Mouse (Mus musculus): ENCODE measurements around the gene Ftl1.
"Not testable (repeated sequence)": the region's sequence is repeated elsewhere in the genome, so short reads cannot be mapped to it uniquely, and the experiment has no call there.

Gene Ftl1

DNA sequence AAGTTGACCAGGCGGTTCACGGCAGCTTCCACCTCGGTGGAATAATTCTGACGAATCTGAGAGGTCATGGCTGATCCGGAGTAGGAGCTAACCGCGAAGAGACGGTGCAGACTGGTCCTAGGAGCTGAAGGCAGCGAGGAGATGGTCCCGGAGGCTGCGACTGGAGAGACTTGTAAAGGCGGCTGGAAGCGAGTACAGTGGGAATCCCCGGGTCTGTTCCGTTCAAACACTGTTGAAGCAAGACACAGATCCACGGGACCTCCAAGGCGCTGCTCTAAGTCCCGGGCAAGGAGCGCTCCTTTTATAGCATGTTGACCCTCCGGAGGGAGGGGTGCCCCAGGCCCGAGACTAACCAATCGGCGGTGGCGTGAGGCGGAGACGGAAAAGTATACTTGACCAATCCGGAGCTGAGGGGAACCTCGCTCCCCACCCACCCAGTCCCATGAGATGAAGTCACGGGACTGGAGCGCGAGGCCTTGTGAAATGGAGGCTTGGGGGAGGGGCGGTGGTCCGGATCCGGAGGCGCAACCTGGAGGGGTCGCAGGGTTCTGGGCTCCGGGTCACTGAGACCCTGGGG lies at the start of gene Ftl1:
Gene Ftl1, minus strand, starts transcription at position 321 of the 577 bp plus-strand sequence.
- peak; percentile 97 for DNase-seq (ENCODE audit: low read depth)

DNA sequence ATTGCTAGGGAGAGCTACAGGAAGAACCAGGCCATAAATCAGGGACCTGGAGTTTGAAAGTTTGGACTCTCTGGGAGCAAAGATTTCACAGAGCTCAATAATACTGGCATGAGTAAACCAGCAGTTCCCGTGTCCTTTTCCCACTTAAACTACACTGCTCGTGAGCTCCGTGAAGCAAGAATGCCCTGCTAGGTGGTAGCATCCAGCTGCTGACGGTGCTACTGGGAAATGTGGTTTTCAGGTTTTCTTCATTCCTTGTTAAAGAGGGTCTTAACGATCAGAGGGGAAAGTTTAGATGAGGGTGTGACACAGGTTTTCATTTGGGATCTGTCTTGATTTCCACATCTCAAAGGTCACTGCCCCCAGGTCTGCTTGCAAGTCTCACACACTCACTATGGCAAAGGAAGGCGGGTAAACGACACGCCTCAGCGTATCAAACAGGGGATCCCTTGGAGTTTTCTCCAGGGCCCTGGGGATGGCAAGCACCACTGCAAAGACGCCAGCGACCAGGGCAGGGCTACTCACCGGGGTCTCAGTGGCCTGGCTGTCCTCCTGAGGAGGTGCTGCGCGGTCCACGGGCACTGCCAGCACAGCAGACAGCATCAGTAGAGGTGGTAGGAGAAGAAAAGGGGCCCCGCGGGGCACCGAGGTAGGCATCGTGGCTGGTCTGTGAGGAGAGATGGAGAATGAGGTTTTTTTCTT lies 49.6 kb upstream of the Ftl1 start:
- no peak for DNase-seq (ENCODE audit: low read depth)

DNA sequence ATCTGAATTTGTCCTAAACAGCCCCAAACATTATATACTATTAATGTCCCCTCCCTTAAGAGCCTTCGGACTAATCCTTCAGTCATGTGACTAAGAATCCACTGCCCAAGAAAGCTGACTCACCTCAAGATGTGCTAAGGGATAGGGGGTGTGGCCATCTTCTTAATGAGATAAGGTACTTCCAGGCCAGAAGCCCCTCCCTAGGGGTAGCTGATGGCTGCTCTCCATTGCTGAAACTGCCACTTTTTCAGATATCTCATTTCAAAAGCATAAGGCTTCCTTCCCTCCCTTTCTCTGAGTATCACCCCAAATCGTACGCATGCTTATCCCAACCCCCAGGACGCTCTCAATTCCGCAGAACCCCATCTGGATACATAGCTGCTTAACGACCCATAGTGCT lies 48.9 kb upstream of the Ftl1 start:
- peak; percentile 16 for DNase-seq (ENCODE audit: low read depth)

DNA sequence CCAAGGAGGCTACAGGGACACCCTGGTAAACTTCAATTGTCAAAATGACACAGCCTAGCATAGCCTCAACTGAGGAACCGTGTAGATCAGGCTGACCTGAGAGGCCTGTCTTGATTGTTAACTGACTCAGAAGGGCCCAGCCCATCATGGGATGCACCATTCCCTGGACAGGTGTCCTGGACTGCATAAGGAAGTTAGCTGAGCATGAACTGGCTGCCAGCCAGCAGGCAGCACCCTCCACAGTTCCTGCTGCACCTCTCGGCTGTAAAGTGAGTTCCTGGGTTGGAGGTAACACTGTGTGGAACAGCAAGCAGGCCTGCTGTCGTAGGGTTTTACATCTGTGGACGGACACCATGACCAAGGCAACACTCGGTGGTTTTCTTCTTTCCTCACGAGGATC lies 47.9 kb upstream of the Ftl1 start:
- DNase-seq (ENCODE audit: low read depth), result no peak

DNA sequence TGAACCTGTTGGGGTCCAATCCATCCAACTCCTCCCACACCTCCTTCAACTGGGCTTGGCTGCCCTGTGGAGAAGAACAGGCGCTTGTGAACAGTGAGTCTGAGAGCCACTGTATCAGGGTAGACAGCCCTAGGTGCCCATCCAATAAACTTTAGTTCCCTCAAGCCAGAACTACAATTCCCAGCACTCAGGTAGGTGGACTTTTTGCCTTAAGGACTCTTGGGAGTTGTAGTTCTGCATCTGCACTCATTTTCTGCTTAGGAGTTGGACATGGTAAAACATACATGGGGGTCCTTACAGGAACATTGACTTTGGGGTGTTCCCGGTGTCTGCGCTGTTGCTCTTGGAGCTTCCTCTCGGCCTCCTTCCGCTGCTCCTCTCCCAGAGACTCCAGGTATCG lies 38.7 kb upstream of the Ftl1 start:
- no peak for DNase-seq (ENCODE audit: low read depth)

DNA sequence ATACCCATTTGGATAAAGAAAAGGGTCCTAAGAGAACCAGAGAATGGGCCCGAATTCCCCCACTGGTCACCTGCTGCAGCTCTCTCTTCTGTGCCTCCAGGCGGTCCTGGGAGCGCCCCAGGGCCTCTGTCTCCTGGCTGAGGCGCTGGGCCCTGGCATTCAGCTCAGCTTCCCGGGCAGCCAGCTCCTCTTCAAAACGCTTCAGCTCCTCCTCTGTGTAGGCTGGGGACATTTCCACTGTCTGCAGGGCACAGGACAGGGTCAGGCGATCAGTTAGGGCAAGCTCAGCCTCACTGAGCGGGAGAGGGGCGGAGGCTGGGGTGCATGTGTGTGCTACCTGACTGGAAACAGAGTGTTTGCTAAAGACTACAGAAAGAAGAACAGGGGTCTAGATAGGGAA lies 34.9 kb upstream of the Ftl1 start:
- no peak for DNase-seq (ENCODE audit: low read depth)

DNA sequence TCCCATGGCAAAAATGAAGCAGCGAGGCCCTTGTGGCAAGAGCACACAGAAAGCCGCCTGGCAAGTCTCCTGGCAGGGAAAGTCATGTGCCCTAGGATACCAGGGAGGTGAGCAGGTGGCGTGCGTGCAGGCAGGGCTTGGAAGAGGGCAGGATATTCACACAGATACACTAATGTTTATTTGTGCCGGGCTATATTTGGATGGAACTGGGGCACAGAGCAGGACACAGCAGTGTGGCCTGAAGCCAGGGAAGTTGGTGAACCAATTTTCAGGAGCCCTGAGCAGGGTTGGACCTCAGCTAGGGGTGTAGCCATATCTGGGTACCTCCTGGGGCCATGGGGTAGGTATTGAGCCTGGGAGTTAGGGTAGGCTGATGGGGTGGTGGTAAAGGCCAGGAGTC lies 33.3 kb upstream of the Ftl1 start:
- DNase-seq (ENCODE audit: low read depth), result no peak

DNA sequence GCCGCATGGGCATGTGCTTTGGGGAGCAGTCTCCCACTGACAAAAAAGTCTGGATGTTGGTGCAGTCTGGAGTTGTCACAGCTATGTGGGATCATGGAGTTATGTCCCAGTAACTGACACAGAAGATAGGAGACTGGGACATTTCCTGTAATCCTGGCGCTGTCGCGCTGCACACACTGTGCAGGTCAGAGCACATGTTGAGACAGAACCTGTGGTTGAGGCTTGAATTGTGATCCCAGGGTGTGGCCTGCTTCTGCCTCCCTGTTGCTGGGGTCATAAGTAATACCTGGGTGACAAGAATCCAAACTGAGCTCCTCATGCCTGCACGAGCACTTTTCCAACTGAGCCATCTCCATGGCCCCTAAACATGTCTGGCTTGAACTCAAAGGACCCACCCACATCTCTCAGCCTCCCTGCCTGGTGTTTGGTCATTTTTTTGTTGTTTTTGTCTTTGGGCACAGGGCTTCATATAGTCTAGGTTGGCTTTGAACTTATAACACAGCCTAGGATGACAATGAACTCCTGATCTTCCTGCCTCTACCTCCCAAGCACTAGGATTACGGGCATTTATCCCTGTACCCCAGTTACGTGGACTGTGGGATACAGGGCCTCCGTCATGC lies 32.7 kb upstream of the Ftl1 start:
- no peak for DNase-seq (ENCODE audit: low read depth)

DNA sequence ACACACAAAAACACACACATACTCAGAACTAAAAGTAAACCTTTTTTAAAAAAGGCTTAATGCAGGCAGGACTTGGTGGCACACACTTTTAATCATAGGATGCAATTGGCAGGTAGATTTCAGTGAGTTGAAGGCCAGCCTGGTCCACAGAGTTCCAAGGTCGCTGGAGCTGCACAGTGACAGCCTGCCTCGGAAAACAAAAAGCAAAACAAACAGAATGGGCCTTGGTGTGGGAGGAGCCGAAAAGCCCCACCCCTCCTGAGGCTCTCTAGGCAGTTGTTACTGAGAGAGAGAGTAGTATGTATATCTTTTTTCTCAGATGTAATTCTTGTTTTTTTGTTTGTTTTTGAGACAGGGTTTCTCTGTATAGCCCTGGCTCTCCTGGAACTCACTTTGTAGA lies 31.6 kb upstream of the Ftl1 start:
- DNase-seq (ENCODE audit: low read depth), result peak; percentile 49

DNA sequence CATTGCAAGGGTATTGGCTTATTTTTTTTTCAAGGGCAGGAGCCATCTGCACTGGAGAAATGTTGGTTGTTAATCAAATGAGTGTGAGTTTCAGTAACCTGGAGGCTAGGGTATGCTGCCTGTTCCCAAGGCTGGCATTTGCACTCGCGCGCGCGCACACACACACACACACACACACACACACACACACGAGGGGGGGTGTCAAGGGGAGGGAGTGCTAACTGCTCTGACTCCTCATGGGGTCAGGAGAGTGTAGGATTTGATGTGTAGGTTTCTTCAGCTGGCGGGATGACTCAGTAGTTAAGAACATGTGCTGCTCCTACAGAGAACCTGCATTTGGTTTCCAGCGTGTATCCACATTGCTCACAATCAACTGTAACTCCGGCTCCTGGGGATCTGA lies 31.1 kb upstream of the Ftl1 start:
- no peak for DNase-seq (ENCODE audit: low read depth)

DNA sequence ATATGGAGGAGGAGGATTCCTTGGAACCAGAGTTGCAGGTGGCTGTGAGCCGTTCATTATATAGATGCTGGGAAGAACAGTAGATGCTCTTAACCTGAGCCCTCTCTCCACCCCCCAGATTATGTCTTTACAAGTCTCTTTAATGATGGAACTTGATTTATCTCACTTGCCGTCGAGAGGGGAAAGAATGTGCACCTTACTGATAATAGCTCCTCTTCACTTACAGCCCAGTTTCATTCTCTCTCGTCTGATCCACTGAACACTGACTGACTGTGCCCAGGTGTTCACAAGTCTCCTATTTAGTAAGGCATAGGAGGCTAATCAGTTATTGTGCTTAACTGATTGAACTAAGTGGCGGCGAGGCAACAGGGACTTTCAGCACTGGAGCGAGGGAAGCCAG lies 29.9 kb upstream of the Ftl1 start:
- DNase-seq (ENCODE audit: low read depth), result no peak

DNA sequence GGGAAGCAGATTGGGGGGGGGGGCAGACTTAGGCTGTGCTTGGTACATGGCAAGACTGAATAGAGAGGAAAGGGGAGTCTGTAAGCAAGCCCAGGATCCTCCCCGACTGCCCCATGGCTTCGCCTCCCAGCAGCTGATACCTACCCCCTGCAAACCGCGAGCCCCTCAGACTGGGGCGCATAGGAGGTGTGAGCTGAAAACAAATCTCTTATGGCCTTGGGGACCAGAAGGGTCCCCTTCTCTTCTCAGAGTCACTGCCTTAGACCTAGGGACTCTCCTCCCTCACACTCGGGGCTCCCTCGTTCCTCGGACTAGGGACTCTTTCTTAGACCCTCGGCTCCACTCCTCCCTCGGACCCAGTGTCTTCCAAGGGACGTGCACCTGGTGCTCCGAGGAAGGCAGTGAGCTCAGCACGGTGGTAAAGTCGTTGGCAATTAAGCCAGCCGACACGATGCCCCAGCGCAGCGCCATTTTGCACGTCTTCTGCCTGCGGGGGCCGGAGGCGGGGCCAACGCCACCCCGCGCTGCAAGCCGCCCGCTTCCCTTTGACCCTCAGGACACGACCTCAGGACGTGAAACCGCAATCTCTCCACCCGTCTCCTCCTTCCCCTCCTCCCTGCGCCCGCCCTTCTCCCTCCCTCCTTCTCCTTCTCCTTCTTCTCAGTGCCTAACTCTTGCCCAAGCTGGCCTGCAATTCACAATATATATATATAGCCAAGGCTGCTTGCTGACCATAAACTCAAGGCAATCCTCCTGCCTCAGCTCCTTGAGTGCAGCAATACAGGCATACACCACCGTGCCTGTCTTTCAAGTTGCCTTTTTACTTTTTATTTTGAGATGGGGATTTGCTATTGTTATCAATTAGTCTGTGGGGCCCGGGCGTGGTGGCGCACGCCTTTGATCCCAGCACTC lies 28.9 kb upstream of the Ftl1 start, which contains the start of gene Dhdh:
Gene Dhdh, minus strand, starts transcription at position 513 of the 912 bp plus-strand sequence.
- DNase-seq (ENCODE audit: low read depth), result peak; percentile 60

DNA sequence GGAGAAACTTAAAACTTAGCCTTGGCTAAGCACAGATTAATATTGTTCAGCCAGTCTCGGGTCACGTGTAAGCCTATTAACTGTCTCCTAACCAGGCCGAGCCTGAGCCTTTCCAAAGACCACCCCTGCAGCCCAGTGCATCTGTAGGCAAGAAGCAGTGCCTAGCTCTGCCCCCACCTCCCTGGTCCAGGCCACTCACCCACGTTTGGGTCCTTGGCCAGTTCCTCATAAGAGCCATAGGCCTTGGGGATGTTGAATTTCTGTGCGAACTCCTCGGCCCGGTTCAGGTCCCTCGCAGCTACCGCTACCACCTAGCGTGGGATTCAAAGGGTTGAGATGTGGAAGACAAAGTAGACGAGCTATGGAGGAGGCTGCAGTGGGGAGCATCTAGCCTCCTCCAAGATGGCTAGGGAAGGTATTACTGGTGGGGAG lies 28.2 kb upstream of the Ftl1 start:
- DNase-seq (ENCODE audit: low read depth), result no peak

DNA sequence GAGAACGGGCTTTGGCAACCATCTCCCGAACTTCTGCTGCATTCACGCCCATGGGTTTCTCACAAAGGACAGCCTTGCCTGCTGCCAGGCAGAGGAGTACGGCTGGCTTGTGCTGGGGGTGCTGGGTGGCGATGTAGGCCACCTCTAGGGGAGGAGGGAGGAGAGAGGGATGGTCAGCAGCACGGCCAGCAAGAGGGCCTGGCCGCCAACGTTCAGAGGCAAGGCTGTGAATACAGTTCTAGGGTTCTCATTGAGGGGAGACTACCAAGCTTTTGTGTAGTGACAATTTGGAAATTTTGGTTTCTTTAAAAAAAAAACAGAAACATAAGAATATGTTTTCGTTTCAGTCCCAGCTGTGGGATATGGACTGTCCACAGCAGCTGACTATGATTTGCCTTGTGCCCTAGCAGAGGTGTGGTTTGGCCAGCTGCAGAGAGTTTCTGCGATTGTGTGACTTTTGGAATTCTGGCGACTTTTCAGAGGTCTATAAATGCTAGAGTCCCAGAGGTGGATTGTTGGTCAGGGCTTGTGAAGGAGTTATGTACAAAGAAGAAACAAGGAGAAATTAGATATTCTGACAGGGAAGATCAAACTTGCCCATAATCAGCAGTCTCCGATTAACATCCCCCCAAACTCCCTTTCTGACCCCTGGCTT lies 27.2 kb upstream of the Ftl1 start, which contains the start of gene Gm45808:
Gene Gm45808, minus strand, starts transcription at position 51 of the 655 bp plus-strand sequence.
- DNase-seq (ENCODE audit: low read depth), result no peak

DNA sequence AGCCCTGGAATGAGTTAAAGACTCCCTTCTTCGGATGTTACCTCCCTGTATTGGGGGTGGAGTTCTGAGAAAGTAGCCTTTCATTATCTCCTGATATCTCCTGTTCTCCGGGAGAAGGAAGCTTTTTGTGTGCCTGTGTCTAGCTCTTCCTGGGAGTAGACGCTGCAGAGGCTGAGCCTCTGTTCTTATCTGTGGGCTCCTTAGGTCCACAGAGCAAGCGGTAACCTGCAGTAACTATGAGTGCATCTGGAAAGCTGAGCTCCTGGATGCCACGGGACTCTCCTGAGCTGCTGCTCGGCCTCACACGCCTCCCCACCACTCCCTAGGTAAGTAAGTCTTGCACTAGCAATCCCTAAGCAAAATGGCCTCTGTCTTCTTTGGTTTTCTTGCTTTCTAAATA lies 26.5 kb upstream of the Ftl1 start:
- DNase-seq (ENCODE audit: low read depth), result no peak

DNA sequence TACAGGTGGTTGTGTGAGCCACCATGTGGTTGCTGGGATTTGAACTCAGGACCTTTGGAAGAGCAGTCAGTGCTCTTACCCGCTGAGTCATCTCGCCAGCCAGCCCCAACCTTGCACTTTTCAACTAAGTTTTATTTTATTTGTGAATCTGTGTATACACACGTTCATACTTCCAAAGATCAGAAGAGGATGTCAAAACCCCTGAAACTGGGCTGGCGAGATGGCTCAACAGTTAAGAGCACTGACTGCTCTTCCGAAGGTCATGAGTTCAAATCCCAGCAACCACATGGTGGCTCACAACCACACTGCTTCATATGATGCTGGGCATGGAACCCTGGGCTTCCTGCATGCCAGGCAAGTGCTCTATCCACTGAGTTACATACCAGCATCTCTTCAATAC lies 25.3 kb upstream of the Ftl1 start:
- not testable (repeated sequence) for DNase-seq (ENCODE audit: low read depth)

DNA sequence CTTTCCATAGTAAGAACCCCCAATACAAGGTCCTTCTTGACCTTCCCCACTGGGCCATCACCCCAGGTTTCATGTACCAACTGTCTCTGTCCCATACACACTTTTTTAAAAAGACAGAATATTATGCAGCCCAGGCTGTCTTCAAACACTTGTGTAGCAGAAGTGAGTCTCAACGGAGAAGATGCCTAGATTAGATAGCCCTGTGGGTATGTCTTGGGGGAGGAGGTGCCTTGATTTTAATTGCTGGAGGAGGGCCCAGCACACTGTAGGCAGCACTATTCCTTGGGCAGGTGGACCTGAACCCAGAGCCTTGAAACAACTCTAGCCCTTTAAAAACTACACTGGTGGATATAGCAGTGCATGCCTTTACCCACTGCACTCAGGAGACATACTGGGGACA lies 22.5 kb upstream of the Ftl1 start:
- DNase-seq (ENCODE audit: low read depth), result no peak

DNA sequence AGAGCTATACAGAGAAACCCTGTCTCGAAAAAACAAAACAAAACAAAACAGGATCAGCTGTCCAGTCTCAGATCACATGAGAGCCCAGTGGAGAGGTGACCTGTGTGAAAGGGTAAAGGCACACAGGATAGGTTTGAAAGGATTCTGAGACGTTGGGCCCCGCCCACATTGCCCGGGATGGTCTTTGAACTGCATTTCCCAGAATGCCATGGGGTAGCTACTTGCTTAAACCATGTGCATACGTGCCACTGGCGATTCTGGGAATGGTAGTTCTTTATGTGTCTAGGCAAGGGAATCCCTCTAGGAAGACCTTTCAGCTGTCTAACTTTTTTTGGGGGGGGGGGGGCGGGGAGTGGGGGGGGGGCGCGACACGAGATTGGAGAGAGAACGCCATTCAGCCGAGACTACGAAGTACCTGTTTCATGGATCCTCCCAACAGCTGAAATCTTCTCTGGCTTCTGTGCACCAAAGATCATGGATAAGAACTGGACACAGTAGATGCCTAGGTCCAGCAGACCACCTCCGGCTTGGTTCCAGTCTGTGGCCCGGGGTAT lies 21.8 kb upstream of the Ftl1 start, which contains the start of gene Tulp2:
Gene Tulp2, plus strand, starts transcription at position 504 of the 554 bp plus-strand sequence.
- DNase-seq (ENCODE audit: low read depth), result peak; percentile 79

DNA sequence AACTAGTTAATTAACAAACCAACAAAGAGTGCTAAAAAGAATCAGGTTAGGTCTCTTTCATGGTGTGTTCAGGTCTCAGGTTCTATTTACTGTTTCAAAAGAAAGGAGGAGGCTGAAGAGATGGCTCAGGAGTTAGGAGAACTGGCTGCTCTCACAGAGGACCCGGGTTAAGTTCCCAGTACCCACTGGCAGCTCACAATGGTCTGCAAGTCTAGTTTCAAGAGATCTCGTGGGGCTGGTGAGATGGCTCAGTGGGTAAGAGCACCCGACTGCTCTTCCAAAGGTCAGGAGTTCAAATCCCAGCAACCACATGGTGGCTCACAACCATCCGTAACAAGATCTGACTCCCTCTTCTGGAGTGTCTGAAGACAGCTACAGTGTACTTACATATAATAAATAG lies 20.6 kb upstream of the Ftl1 start:
- not testable (repeated sequence) for DNase-seq (ENCODE audit: low read depth)

DNA sequence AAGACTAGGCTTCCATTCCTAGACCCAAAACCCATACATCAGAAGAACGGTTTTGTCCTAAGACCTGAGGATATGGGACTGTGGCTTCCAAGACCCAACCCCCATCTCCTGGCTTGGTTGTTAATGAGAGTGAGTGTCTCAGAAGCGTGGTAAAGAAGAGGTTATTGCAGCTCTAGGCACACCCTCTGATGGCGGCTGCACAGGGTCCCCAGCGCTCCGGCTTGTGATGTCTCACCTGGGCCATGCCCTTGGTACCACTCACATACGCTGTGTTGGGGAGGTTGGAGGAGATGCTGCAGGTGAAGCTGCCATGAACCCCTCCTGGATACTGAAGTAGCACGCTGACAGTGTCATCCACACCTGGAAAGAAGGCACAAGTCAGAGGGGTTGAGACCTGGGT lies 19.1 kb upstream of the Ftl1 start:
- no peak for DNase-seq (ENCODE audit: low read depth)

DNA sequence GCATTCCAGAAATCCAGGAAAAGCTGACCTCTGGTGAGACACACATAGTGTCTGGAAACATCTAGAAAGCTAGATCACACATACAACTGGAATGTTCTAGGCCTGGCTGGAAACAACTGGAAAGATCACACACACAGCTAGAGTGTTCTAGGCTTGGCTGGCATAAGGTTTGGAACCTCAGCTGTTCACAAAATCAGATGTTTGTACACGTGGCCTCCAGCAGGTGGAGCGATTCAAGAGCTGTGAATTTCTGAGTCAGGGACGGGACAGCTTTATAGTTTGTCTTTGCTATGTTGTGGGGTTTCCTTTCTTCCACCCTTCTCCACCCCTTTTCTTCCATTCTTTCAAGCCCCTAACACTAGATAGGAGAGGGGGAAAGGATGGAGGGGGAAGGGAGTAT lies 17.3 kb upstream of the Ftl1 start:
- DNase-seq (ENCODE audit: low read depth), result peak; percentile 83
